Mouse (Mus musculus): ENCODE results near the gene Sinhcaf. TPM values are rescaled to one million over a fixed set of nuclear protein-coding genes. Genes with fewer than 3 reads are reported as not detected.
"Not testable (repeated sequence)": the region's sequence is repeated elsewhere in the genome, so short reads cannot be mapped to it uniquely, and the experiment has no call there.

The Sinhcaf gene
- polyA plus RNA-seq, 1 experiment from 2014 or later, result 129 TPM

- H3K4me1 ChIP-seq (ENCODE audit: control insufficient read depth, insufficient read depth, low read length), result peaks cover 16% of the 10 kb centered on the region; the same call in 1 of the 2 replicates
- no peak overlapping the region for H3K9ac ChIP-seq (replicated peaks; ENCODE audit: low read depth, low read length)
- no peaks in the 10 kb centered on the region for H3K9me3 ChIP-seq (ENCODE audit: control insufficient read depth, low read depth, low read length)
- 68% methylated on average over 4 of the region's 4 CpGs for WGBS
- H3K4me2 ChIP-seq (replicated peaks; ENCODE audit: low read depth, low read length), result no peak overlapping the region
- peaks cover 7% of the 10 kb centered on the region for H3K36me3 ChIP-seq (ENCODE audit: control insufficient read depth, insufficient read depth, low read length)
- no peak for ATAC-seq (ENCODE audit: insufficient number of reproducible peaks, insufficient read depth, low FRiP score, low read depth)
- no peak overlapping the region for H3K4me3 ChIP-seq (ENCODE audit: low read depth, low read length)
- no peaks in the 10 kb centered on the region for H3K27me3 ChIP-seq (ENCODE audit: control insufficient read depth, insufficient read depth, low read length)
- no peak overlapping the region for H3K27ac ChIP-seq (ENCODE audit: low read length)
These were observed 3.9 kb downstream of the Sinhcaf start for GRCm38 (mm10) chr6:148942406-148942805.

GRCm38 (mm10) chr6:148941880-148942279 is 4.4 kb downstream of the Sinhcaf start:
- Histone ChIP-seq H3K9me3 (ENCODE audit: control insufficient read depth, low read depth, low read length) (no peaks in the 10 kb centered on the region), H3K9ac (replicated peaks; ENCODE audit: low read depth, low read length) (no peak overlapping the region), H3K4me3 (ENCODE audit: low read depth, low read length) (no peak overlapping the region), H3K4me1 (ENCODE audit: control insufficient read depth, insufficient read depth, low read length) (peaks cover 13% of the 10 kb centered on the region; the same call in 1 of the 2 replicates), H3K27me3 (ENCODE audit: control insufficient read depth, insufficient read depth, low read length) (no peaks in the 10 kb centered on the region), H3K27ac (ENCODE audit: low read length) (no peak overlapping the region), H3K36me3 (ENCODE audit: control insufficient read depth, insufficient read depth, low read length) (peaks cover 7% of the 10 kb centered on the region), H3K4me2 (replicated peaks; ENCODE audit: low read depth, low read length) (no peak overlapping the region)
- 67% methylated on average over 5 of the region's 5 CpGs for WGBS
- no peak for ATAC-seq (ENCODE audit: insufficient number of reproducible peaks, insufficient read depth, low FRiP score, low read depth)

DNA sequence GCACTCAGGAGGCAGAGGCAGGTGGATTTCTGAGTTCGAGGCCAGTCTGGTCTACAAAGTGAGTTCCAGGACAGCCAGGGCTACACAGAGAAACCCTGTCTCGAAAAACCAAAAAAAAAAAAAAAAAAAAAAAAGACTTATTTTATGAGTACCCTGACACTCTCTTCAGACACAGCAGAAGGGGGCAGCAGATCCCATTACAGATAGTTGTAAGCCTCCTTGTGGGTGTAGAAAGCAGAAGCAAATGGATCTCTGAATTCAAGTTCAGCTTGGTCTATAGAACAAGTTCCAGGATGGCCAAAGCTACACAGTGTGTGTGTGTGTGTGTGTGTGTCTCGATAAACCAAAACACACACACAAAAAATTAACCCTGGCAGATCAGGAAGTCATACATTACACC is 5.9 kb downstream of the Sinhcaf start:
- not testable (repeated sequence) for ATAC-seq (ENCODE audit: insufficient number of reproducible peaks, insufficient read depth, low FRiP score, low read depth); H3K9ac ChIP-seq (replicated peaks; ENCODE audit: low read depth, low read length); H3K36me3 ChIP-seq (ENCODE audit: control insufficient read depth, insufficient read depth, low read length); H3K4me3 ChIP-seq (ENCODE audit: low read depth, low read length); H3K9me3 ChIP-seq (ENCODE audit: control insufficient read depth, low read depth, low read length); H3K27ac ChIP-seq (ENCODE audit: low read length); H3K4me2 ChIP-seq (replicated peaks; ENCODE audit: low read depth, low read length); H3K27me3 ChIP-seq (ENCODE audit: control insufficient read depth, insufficient read depth, low read length)
- peaks cover 13% of the 10 kb centered on the region; the same call in 1 of the 2 replicates for H3K4me1 ChIP-seq (ENCODE audit: control insufficient read depth, insufficient read depth, low read length)
- WGBS, result 94% methylated on average over 2 of the region's 3 CpGs

GRCm38 (mm10) chr6:148937693-148938092 is 8.6 kb downstream of the Sinhcaf start:
- Histone ChIP-seq H3K4me1 (ENCODE audit: control insufficient read depth, insufficient read depth, low read length) (peaks cover 5% of the 10 kb centered on the region; the same call in 1 of the 2 replicates), H3K9ac (replicated peaks; ENCODE audit: low read depth, low read length) (no peak overlapping the region), H3K4me3 (ENCODE audit: low read depth, low read length) (no peak overlapping the region), H3K4me2 (replicated peaks; ENCODE audit: low read depth, low read length) (no peak overlapping the region), H3K27ac (ENCODE audit: low read length) (no peak overlapping the region), H3K36me3 (ENCODE audit: control insufficient read depth, insufficient read depth, low read length) (peaks cover 7% of the 10 kb centered on the region), H3K9me3 (ENCODE audit: control insufficient read depth, low read depth, low read length) (no peaks in the 10 kb centered on the region), H3K27me3 (ENCODE audit: control insufficient read depth, insufficient read depth, low read length) (no peaks in the 10 kb centered on the region)
- 38% methylated on average over 1 of the region's 1 CpGs for WGBS
- no peak for ATAC-seq (ENCODE audit: insufficient number of reproducible peaks, insufficient read depth, low FRiP score, low read depth)

DNA sequence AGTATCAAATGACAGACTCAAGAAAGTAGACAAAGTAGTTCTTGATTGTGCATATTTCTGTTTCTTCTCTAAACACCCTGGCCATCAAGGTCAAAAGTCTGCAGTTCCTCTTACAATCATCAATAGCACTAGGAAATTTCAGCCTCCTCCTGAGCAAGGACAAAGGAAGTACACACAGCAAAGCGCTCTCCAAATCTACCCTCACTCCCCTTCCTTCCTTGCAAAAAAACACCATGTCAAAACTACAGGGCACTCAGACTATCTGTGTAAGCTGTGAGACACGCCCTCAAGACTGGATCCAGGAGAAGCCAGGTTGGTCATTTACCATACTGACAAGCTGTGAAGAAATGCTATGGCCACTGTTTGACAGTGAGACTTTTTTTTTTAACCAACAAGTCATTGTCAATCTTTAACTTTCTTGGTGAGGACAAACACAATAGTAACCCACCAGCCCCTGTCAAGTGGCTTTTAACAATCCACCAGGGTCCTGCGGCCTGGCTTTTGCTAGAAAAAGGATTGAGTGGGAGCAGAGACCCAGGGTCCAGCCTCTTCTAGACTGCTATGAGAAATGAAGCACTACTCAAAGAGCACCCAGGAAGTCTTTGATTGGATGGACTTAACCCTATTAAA is 11.2 kb downstream of the Sinhcaf start:
- Histone ChIP-seq H3K4me2 (replicated peaks; ENCODE audit: low read depth, low read length) (no peak overlapping the region), H3K27me3 (ENCODE audit: control insufficient read depth, insufficient read depth, low read length) (no peaks in the 10 kb centered on the region), H3K4me1 (ENCODE audit: control insufficient read depth, insufficient read depth, low read length) (no peaks in the 10 kb centered on the region; the same call in 1 of the 2 replicates), H3K36me3 (ENCODE audit: control insufficient read depth, insufficient read depth, low read length) (peaks cover 10% of the 10 kb centered on the region), H3K27ac (ENCODE audit: low read length) (no peak overlapping the region), H3K9ac (replicated peaks; ENCODE audit: low read depth, low read length) (no peak overlapping the region), H3K4me3 (ENCODE audit: low read depth, low read length) (no peak overlapping the region), H3K9me3 (ENCODE audit: control insufficient read depth, low read depth, low read length) (no peaks in the 10 kb centered on the region)
- no peak for ATAC-seq (ENCODE audit: insufficient number of reproducible peaks, insufficient read depth, low FRiP score, low read depth)
- WGBS, result 60% methylated on average over 3 of the region's 3 CpGs

DNA sequence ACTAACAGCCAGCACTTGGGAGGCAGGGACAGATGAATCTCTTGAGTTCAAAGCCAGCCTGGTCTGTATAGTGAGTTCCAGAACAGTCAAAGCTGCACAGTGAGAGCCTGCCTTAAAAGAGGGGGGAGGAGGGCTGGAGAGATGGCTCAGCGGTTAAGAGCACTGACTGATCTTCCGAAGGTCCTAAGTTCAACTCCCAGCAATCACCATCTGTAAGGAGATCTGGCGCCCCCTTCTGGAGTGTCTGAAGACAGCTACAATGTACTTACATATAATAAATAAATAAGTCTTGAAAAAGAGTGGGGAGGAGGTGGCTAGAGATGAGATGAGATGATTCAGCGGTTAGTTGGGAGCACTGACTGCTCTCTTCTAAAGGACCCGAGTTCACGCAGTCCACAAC is 15.0 kb downstream of the Sinhcaf start:
- H3K27me3 ChIP-seq (ENCODE audit: control insufficient read depth, insufficient read depth, low read length), result no peaks in the 10 kb centered on the region
- WGBS, result 82% methylated on average over 6 of the region's 6 CpGs
- H3K9ac ChIP-seq (replicated peaks; ENCODE audit: low read depth, low read length), result no peak overlapping the region
- no peaks in the 10 kb centered on the region for H3K4me1 ChIP-seq (ENCODE audit: control insufficient read depth, insufficient read depth, low read length)
- ATAC-seq (ENCODE audit: insufficient number of reproducible peaks, insufficient read depth, low FRiP score, low read depth), result no peak
- no peak overlapping the region for H3K4me3 ChIP-seq (ENCODE audit: low read depth, low read length)
- no peaks in the 10 kb centered on the region for H3K9me3 ChIP-seq (ENCODE audit: control insufficient read depth, low read depth, low read length)
- no peak overlapping the region for H3K27ac ChIP-seq (ENCODE audit: low read length)
- no peak overlapping the region for H3K4me2 ChIP-seq (replicated peaks; ENCODE audit: low read depth, low read length)
- H3K36me3 ChIP-seq (ENCODE audit: control insufficient read depth, insufficient read depth, low read length), result peaks cover 38% of the 10 kb centered on the region

DNA sequence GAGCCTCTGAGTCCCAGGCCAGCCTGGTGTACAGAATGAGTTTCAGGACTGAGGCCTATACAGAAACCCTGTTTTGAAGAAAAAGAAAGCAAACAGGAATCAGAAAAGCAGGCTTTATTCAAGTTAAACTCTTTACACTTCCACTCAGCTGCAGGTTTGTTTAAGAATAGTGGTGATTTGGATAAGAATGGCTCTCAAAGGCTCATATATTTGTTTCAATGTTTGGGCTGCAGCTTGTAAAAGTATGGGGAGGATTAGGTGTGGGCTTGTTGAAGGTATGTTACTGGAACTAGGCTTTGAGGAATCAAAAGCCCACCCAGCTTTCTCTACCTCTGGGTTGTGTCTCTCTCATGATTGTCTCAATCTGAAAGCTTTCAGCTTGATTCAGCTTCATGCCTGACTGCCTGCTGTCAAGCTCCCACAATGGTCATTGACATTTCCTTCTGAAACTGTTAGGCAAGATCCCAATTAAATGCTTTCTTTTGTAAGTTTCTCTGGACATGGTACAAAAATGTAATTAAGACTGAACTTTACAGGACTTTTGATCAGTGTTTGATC is 27.3 kb downstream of the Sinhcaf start:
- Histone ChIP-seq H3K9me3 (ENCODE audit: control insufficient read depth, low read depth, low read length) (no peaks in the 10 kb centered on the region), H3K4me2 (replicated peaks; ENCODE audit: low read depth, low read length) (no peak overlapping the region), H3K4me3 (ENCODE audit: low read depth, low read length) (no peak overlapping the region), H3K36me3 (ENCODE audit: control insufficient read depth, insufficient read depth, low read length) (peaks cover 10% of the 10 kb centered on the region; the same call in 1 of the 2 replicates), H3K4me1 (ENCODE audit: control insufficient read depth, insufficient read depth, low read length) (no peaks in the 10 kb centered on the region), H3K27ac (ENCODE audit: low read length) (no peak overlapping the region), H3K27me3 (ENCODE audit: control insufficient read depth, insufficient read depth, low read length) (no peaks in the 10 kb centered on the region), H3K9ac (replicated peaks; ENCODE audit: low read depth, low read length) (no peak overlapping the region)
- ATAC-seq (ENCODE audit: insufficient number of reproducible peaks, insufficient read depth, low FRiP score, low read depth), result no peak

DNA sequence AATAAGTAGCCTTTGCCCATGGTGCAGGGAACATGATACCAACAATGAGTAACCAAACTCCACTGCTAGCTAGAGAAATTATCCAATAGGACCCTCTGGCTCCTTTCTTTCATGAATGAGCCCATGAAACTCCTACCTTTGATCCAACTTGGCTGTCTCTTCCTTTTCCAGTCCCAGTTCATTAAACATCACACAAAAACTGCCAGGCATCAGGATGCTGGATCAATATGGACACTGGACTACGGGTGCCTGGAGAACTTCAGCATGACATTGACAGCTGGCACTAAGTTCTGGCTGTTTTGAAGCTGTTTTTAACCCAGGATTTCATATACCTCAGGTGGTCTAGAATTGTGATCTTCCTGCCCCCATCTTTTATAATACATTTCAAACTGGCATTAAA is 28.6 kb downstream of the Sinhcaf start:
- Histone ChIP-seq H3K27me3 (ENCODE audit: control insufficient read depth, insufficient read depth, low read length) (no peaks in the 10 kb centered on the region), H3K9me3 (ENCODE audit: control insufficient read depth, low read depth, low read length) (no peaks in the 10 kb centered on the region), H3K4me1 (ENCODE audit: control insufficient read depth, insufficient read depth, low read length) (no peaks in the 10 kb centered on the region), H3K4me2 (replicated peaks; ENCODE audit: low read depth, low read length) (no peak overlapping the region), H3K36me3 (ENCODE audit: control insufficient read depth, insufficient read depth, low read length) (peaks cover 3% of the 10 kb centered on the region; the same call in 1 of the 2 replicates), H3K4me3 (ENCODE audit: low read depth, low read length) (no peak overlapping the region), H3K9ac (replicated peaks; ENCODE audit: low read depth, low read length) (no peak overlapping the region), H3K27ac (ENCODE audit: low read length) (no peak overlapping the region)
- WGBS, result 54% methylated on average over 1 of the region's 1 CpGs
- no peak for ATAC-seq (ENCODE audit: insufficient number of reproducible peaks, insufficient read depth, low FRiP score, low read depth)

DNA sequence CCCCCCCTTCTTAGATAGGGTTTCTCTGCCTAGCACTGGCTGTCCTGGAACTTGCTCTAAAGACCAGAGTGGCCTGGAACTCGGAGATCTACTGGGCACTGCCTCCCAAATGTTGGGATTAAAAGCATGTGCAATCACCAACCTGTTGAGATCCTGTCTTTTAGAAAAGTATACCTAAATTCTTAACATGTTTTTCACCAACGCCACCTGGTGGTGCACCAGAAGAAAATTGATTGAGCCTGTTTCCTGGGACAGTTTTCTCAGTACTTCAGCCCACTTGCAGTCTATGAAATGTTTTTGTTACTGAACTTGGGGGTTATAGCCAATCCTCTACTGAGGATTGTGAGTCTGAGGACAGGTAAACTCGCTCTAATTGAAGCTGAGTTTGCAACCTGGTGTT is 29.4 kb downstream of the Sinhcaf start:
- Histone ChIP-seq H3K4me1 (ENCODE audit: control insufficient read depth, insufficient read depth, low read length) (no peaks in the 10 kb centered on the region), H3K9me3 (ENCODE audit: control insufficient read depth, low read depth, low read length) (no peaks in the 10 kb centered on the region), H3K9ac (replicated peaks; ENCODE audit: low read depth, low read length) (no peak overlapping the region), H3K4me3 (ENCODE audit: low read depth, low read length) (no peak overlapping the region), H3K27me3 (ENCODE audit: control insufficient read depth, insufficient read depth, low read length) (no peaks in the 10 kb centered on the region), H3K4me2 (replicated peaks; ENCODE audit: low read depth, low read length) (no peak overlapping the region), H3K27ac (ENCODE audit: low read length) (no peak overlapping the region), H3K36me3 (ENCODE audit: control insufficient read depth, insufficient read depth, low read length) (peaks cover 3% of the 10 kb centered on the region; the same call in 1 of the 2 replicates)
- ATAC-seq (ENCODE audit: insufficient number of reproducible peaks, insufficient read depth, low FRiP score, low read depth), result no peak
- 36% methylated on average over 3 of the region's 3 CpGs for WGBS
